Mouse (Mus musculus): ENCODE data around the gene Ube2r2.

GRCm38 (mm10) chr4:41174631-41175030 lies 39.1 kb downstream of the Ube2r2 start:
- TF ChIP-seq POLR2A (IDR thresholded peaks at IDR 0.05; ENCODE audit: insufficient read length, low read depth): no peak
- no peak for TF ChIP-seq POLR2AphosphoS2 (IDR thresholded peaks at IDR 0.05; ENCODE audit: insufficient read length, low read depth)
- no peak for TF ChIP-seq E2F4 (IDR thresholded peaks at IDR 0.05; ENCODE audit: insufficient read depth)
- TF ChIP-seq MAX (IDR thresholded peaks at IDR 0.05; ENCODE audit: low read depth): no peak
- no peak for TF ChIP-seq USF1 (IDR thresholded peaks at IDR 0.05; ENCODE audit: low read depth)
- no peak for TF ChIP-seq TCF12 (IDR thresholded peaks at IDR 0.05; ENCODE audit: insufficient read depth, poor library complexity, severe bottlenecking)

Measured in myocyte (in vitro differentiated cells).